Mouse (Mus musculus) cortical plate, adult 2 months (tissue): Measurements from ENCODE around the gene Anapc4. TPM values are rescaled to one million over a fixed set of nuclear protein-coding genes. Genes with fewer than 3 reads are reported as not detected.

Experiments used
- H3K27ac ChIP-seq: fragments of 200-500 bp; 2 replicates; pipeline ENCODE4 v1.5.1; 2012; ENCODE audit warnings: low read length, control low read depth, inconsistent platforms; ENCODE audit not compliant: insufficient read depth
- H3K4me1 ChIP-seq: fragments of 200-500 bp; 2 replicates; pipeline ENCODE4 v1.6.1; 2011; ENCODE audit warnings: low read length; ENCODE audit not compliant: control insufficient read depth, insufficient read depth
- H3K4me3 ChIP-seq: fragments of 200-500 bp; 2 replicates; pipeline ENCODE4 v1.5.1; 2011; ENCODE audit warnings: mild to moderate bottlenecking, low read length, control low read depth; ENCODE audit not compliant: insufficient read depth
- CTCF ChIP-seq: fragments of 200-500 bp; IDR thresholded peaks from 2 replicates; pipeline ENCODE4 v1.5.1; 2011; ENCODE audit warnings: mild to moderate bottlenecking, control low read depth, low read length; ENCODE audit not compliant: insufficient read depth; ENCODE audit errors: extremely low read depth
- POLR2A ChIP-seq: fragments of 200-500 bp; IDR thresholded peaks from 2 replicates; pipeline ENCODE4 v1.6.1; 2011; ENCODE audit warnings: mild to moderate bottlenecking, low read length, control low read depth; ENCODE audit not compliant: insufficient read depth; ENCODE audit errors: extremely low read depth
- polyA plus RNA-seq: library from polyadenylated mRNA; depleted of rRNA; stranded (reverse); fragments of >200 nt; gene quantifications from 2 replicates; pipeline ENCODE4 v1.2.3, GENCODE M21; 2012; rRNA removed

Gene Anapc4
- polyA plus RNA-seq, 1 experiment = 98.5 TPM

DNA sequence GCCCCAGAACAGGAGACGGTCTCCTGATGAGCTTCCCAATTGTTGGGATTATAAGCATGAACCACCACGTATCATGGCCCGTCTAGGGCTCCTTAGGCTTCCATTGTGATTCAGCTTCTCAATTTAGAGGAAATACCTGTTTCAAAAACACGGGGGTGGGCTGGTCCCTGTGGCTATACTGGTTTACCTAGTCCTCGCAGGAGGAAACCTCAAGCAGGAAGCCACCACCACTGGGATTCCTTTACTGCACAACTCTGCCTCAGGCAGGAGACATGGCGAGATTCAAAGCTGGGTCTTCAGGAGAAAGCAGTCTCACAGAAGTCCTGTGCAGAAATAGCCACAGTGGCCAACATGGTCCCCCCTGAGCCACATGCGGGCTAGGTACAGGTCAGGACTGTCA is 56.1 kb downstream of the Anapc4 start:
- TF ChIP-seq POLR2A (no peak), CTCF (no peak)

GRCm38 (mm10) chr5:52891949-52892835 is 58.4 kb downstream of the Anapc4 start:
- TF ChIP-seq POLR2A (no peak), CTCF (no peak)
- H3K4me1 ChIP-seq = no peaks in the 10 kb centered on the region
- H3K27ac ChIP-seq = no peak overlapping the region
- no peak overlapping the region for H3K4me3 ChIP-seq

More for the DNA sequence above, 56.1 kb downstream of the Anapc4 start:
- H3K27ac ChIP-seq = no peak overlapping the region
- H3K4me3 ChIP-seq = no peak overlapping the region
- no peaks in the 10 kb centered on the region for H3K4me1 ChIP-seq

DNA sequence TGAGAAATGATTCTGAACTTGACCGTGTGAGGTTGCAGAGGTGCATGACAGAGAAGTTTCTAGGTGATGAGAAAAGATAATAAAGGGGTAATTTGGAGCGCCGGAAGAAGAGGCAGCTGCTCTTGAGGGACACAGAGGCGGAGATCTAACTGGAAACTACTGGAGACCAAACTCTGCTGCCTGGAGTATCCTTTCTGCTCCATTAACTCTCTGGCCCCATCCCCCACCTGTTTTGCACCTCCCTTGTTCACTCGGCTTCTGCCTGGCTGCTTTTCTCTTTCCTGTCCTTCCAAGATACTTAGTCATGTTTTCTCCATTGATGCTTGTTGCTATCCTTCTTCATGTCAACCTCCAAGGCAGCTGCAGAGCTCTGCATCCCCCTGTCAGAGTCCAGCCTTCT is 60.1 kb downstream of the Anapc4 start:
- no peak overlapping the region for H3K27ac ChIP-seq
- H3K4me3 ChIP-seq = no peak overlapping the region
- TF ChIP-seq POLR2A (no peak), CTCF (no peak)
- no peaks in the 10 kb centered on the region for H3K4me1 ChIP-seq

GRCm38 (mm10) chr5:52904246-52904645 is 70.4 kb downstream of the Anapc4 start:
- Histone ChIP-seq H3K27ac (no peak overlapping the region), H3K4me3 (no peak overlapping the region), H3K4me1 (no peaks in the 10 kb centered on the region)
- no peak for TF ChIP-seq CTCF
- no peak for TF ChIP-seq POLR2A

DNA sequence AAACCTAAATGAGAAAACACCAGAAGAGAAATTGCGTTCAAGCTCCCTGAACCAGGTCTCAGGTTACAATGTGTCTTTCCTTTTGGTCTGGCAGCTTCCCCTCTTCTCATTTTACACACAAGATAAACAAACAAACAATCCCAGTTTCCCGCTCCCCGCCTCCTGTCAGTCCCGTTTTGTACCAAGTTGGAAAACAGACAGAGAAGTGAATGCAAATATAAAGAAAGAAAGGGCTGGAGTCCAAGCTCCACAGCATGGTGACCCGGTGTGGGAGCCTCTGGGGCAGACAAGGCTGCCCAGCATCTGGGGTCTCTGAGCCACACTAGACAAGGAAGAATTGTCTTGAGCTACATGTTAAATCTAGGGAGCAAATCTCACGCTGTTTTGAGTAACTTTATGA is 70.9 kb downstream of the Anapc4 start:
- TF ChIP-seq POLR2A (no peak), CTCF (no peak)
- no peak overlapping the region for H3K4me3 ChIP-seq
- no peaks in the 10 kb centered on the region for H3K4me1 ChIP-seq
- no peak overlapping the region for H3K27ac ChIP-seq

- no peak for TF ChIP-seq CTCF
- no peak for TF ChIP-seq POLR2A
- Histone ChIP-seq H3K4me3 (no peak overlapping the region), H3K4me1 (no peaks in the 10 kb centered on the region), H3K27ac (no peak overlapping the region)
Observed at GRCm38 (mm10) chr5:52908246-52908645, 74.4 kb downstream of the Anapc4 start.

DNA sequence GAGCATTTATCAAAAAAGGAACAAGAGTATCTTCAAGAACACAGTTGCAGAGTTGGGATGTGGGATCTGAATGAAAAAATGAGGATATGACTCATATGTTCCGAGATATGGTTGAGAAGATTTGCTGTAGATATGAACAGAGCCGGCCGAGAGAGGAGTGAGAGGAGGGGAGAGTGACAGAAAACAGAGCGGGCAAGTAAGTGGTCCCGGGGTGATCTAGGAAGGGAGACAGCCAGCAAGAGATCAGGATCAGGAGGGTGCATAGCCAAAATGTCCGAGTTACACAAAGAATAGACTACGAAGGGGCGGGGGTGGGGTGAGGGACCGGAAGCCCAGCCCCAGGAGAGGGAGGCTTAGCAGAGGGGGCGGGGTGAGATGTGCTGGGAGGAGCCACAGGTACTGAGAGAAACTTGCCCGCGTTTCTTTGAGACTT is 76.4 kb downstream of the Anapc4 start:
- TF ChIP-seq POLR2A = no peak
- TF ChIP-seq CTCF = no peak
- no peak overlapping the region for H3K27ac ChIP-seq
- no peaks in the 10 kb centered on the region for H3K4me1 ChIP-seq

GRCm38 (mm10) chr5:52911286-52911870 is 77.6 kb downstream of the Anapc4 start:
- Histone ChIP-seq H3K4me3 (no peak overlapping the region), H3K27ac (no peak overlapping the region), H3K4me1 (no peaks in the 10 kb centered on the region)
- no peak for TF ChIP-seq POLR2A
- TF ChIP-seq CTCF = no peak

More for the DNA sequence above, 76.4 kb downstream of the Anapc4 start:
- H3K4me3 ChIP-seq = no peak overlapping the region

DNA sequence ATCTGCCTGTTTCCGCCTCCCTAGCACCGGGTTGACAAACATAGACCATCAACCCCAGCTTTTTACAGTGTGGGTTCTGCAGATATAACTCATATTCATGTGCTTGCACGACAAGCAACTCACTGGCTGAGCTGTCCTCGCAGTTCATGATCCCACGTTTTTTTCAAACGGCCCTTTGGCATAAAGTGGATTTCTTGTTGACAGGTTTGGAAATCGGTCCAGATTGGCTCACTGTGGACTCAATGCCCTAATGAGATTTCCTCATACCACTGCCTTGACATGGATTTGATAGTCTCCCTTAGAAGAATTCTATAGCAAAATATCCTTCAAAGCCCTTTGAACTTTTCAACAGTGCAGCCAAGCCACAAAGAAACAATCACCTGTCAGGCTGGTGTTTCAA is 79.9 kb downstream of the Anapc4 start:
- Histone ChIP-seq H3K4me1 (no peaks in the 10 kb centered on the region), H3K4me3 (no peak overlapping the region), H3K27ac (no peak overlapping the region)
- TF ChIP-seq POLR2A = no peak
- no peak for TF ChIP-seq CTCF

- TF ChIP-seq CTCF (no peak), POLR2A (no peak)
Observed at GRCm38 (mm10) chr5:52916186-52916585, 82.4 kb downstream of the Anapc4 start.

More at GRCm38 (mm10) chr5:52916186-52916585, 82.4 kb downstream of the Anapc4 start:
- Histone ChIP-seq H3K4me3 (no peak overlapping the region), H3K4me1 (no peaks in the 10 kb centered on the region), H3K27ac (no peak overlapping the region)

Other genes with a start within 250 kb of the Anapc4 start
- gene Sepsecs, start 164.3 kb upstream of the Anapc4 start, polyA plus RNA-seq = 10.5 and 10.8 TPM in 2 replicates
- gene Pi4k2b, start 92.4 kb upstream of the Anapc4 start, polyA plus RNA-seq = 2.1 and 2.5 TPM in 2 replicates
- gene Zcchc4, start 58.6 kb upstream of the Anapc4 start, polyA plus RNA-seq = 11.2 and 12.5 TPM in 2 replicates
- gene Slc34a2, start 204.1 kb downstream of the Anapc4 start, polyA plus RNA-seq = 0.02 TPM in 1 of 2 replicates, not detected in the other